Mouse (Mus musculus): ENCODE measurements around the gene Lrrc51. TPM values are rescaled to one million over a fixed set of nuclear protein-coding genes. Genes with fewer than 3 reads are reported as not detected.

The Lrrc51 gene
- total and polyA plus RNA-seq, 3 experiments: 13.6 to 30.8 TPM; not detected in 1

GRCm38 (mm10) chr7:101970821-101971461 lies 37.2 kb upstream of the Lrrc51 start:
- Histone ChIP-seq H3K27me3 (ENCODE audit: control insufficient read depth in 1 of 2, insufficient read depth in 2 of 2, low read length in 2 of 2) (no peaks in the 10 kb centered on the region), H3K36me3 (ENCODE audit: control insufficient read depth in 1 of 2, insufficient read depth in 2 of 2, low read length in 2 of 2) (peaks cover 4 to 12% of the 10 kb centered on the region in 2 experiments; a peak in 3 of 4 replicates), H3K4me3 (ENCODE audit: control insufficient read depth in 1 of 2, insufficient read depth in 1 of 2, low read depth in 2 of 2, low read length in 2 of 2) (peak overlapping the region; percentile 80 to 88), H3K27ac (ENCODE audit: control insufficient read depth, low read depth, low read length) (peak overlapping the region; percentile 91), H3K9ac (ENCODE audit: control insufficient read depth, low read depth, low read length, poor library complexity, severe bottlenecking) (peak overlapping the region; percentile 95), H3K9me3 (replicated peaks; ENCODE audit: insufficient read depth, low read length) (no peaks in the 10 kb centered on the region), H3K79me2 (ENCODE audit: control insufficient read depth, insufficient read depth, low read length, poor library complexity) (peaks cover 40% of the 10 kb centered on the region), H3K4me1 (ENCODE audit: control insufficient read depth in 1 of 2, insufficient read depth in 2 of 2, low read length in 2 of 2) (peaks cover 6 to 13% of the 10 kb centered on the region in 2 experiments; a peak in 3 of 4 replicates)
- peak; percentile 85 for DNase-seq (ENCODE audit: low read depth, low spot score)
- TF ChIP-seq MAZ (IDR thresholded peaks at IDR 0.05; ENCODE audit: low read depth, low read length) (peak; percentile 10; the same call in 1 of the 2 replicates), RCOR1 (IDR thresholded peaks at IDR 0.05; ENCODE audit: low read depth, low read length) (no peak), SIN3A (IDR thresholded peaks at IDR 0.05; ENCODE audit: low read length) (peak; percentile 11; the same call in 1 of the 2 replicates), ELF1 (IDR thresholded peaks at IDR 0.05; ENCODE audit: low read depth, low read length) (no peak), MXI1 (IDR thresholded peaks at IDR 0.05; ENCODE audit: low read depth, low read length) (peak; percentile 53; the same call in 1 of the 2 replicates), NRF1 (IDR thresholded peaks at IDR 0.05; ENCODE audit: insufficient read depth, low read depth, low read length, poor library complexity, severe bottlenecking) (peak; percentile 80)

GRCm38 (mm10) chr7:101970429-101970775 lies 36.7 kb upstream of the Lrrc51 start:
- DNase-seq (ENCODE audit: low read depth, low spot score): peak; percentile 93

GRCm38 (mm10) chr7:101969694-101970428 lies 36.2 kb upstream of the Lrrc51 start:
- Histone ChIP-seq H3K9ac (ENCODE audit: control insufficient read depth, low read depth, low read length, poor library complexity, severe bottlenecking) (peak overlapping the region; percentile 95), H3K4me1 (ENCODE audit: control insufficient read depth in 1 of 2, insufficient read depth in 2 of 2, low read length in 2 of 2) (peaks cover 13 to 14% of the 10 kb centered on the region in 2 experiments; a peak in 3 of 4 replicates), H3K36me3 (ENCODE audit: control insufficient read depth in 1 of 2, insufficient read depth in 2 of 2, low read length in 2 of 2) (peaks cover under 1 to 22% of the 10 kb centered on the region in 2 experiments; a peak in 3 of 4 replicates), H3K4me3 (ENCODE audit: control insufficient read depth in 1 of 2, insufficient read depth in 1 of 2, low read depth in 2 of 2, low read length in 2 of 2) (peak overlapping the region; percentile 80 to 88), H3K9me3 (replicated peaks; ENCODE audit: insufficient read depth, low read length) (no peaks in the 10 kb centered on the region), H3K27ac (ENCODE audit: control insufficient read depth, low read depth, low read length) (peak overlapping the region; percentile 92), H3K79me2 (ENCODE audit: control insufficient read depth, insufficient read depth, low read length, poor library complexity) (peaks cover 37% of the 10 kb centered on the region), H3K27me3 (ENCODE audit: control insufficient read depth in 1 of 2, insufficient read depth in 2 of 2, low read length in 2 of 2) (no peaks in the 10 kb centered on the region)
- DNase-seq (ENCODE audit: low read depth, low spot score): peak; percentile 89
- TF ChIP-seq KAT2A (conservative IDR thresholded peaks at IDR 0.05; ENCODE audit: low read depth, low read length) (no peak), USF2 (IDR thresholded peaks at IDR 0.05; ENCODE audit: borderline replicate concordance in 1 of 2, insufficient read depth in 1 of 2, low read depth in 1 of 2, low read length in 2 of 2) (no peak), USF1 (IDR thresholded peaks at IDR 0.05; ENCODE audit: low read depth, low read length) (no peak), E2F4 (IDR thresholded peaks at IDR 0.05; ENCODE audit: borderline replicate concordance, low read depth, low read length) (peak; percentile 53; the same call in 1 of the 2 replicates), TAL1 (IDR thresholded peaks at IDR 0.05; ENCODE audit: low read length) (no peak), MAFK (IDR thresholded peaks at IDR 0.05; ENCODE audit: borderline replicate concordance, low read depth, low read length) (no peak), MAX (IDR thresholded peaks at IDR 0.05; ENCODE audit: low read length) (no peak; the same call in 1 of the 2 replicates), MYB (IDR thresholded peaks at IDR 0.05; ENCODE audit: low read depth, low read length) (no peak), NRF1 (IDR thresholded peaks at IDR 0.05; ENCODE audit: insufficient read depth, low read depth, low read length, poor library complexity, severe bottlenecking) (peak; percentile 46), NELFE (IDR thresholded peaks at IDR 0.05; ENCODE audit: low read depth, low read length) (no peak), SMC3 (IDR thresholded peaks at IDR 0.05; ENCODE audit: low read depth, low read length) (no peak), MYC (IDR thresholded peaks at IDR 0.05; ENCODE audit: low read depth, low read length) (0 out of 2 replicates have a peak, but pooled peaks have one; percentile 24), ELF1 (IDR thresholded peaks at IDR 0.05; ENCODE audit: low read depth, low read length) (no peak), UBTF (IDR thresholded peaks at IDR 0.05; ENCODE audit: borderline replicate concordance, insufficient read depth, low read depth, low read length) (no peak)

More at GRCm38 (mm10) chr7:101970429-101970775, 36.7 kb upstream of the Lrrc51 start:
- H3K79me2 ChIP-seq (ENCODE audit: control insufficient read depth, insufficient read depth, low read length, poor library complexity): peaks cover 40% of the 10 kb centered on the region
- peaks cover 10 to 13% of the 10 kb centered on the region in 2 experiments; a peak in 3 of 4 replicates for H3K4me1 ChIP-seq (ENCODE audit: control insufficient read depth in 1 of 2, insufficient read depth in 2 of 2, low read length in 2 of 2)
- H3K27ac ChIP-seq (ENCODE audit: control insufficient read depth, low read depth, low read length): peak overlapping the region; percentile 92
- H3K9me3 ChIP-seq (replicated peaks; ENCODE audit: insufficient read depth, low read length): no peaks in the 10 kb centered on the region
- H3K4me3 ChIP-seq (ENCODE audit: control insufficient read depth in 1 of 2, insufficient read depth in 1 of 2, low read depth in 2 of 2, low read length in 2 of 2): peak overlapping the region; percentile 80 to 88
- H3K9ac ChIP-seq (ENCODE audit: control insufficient read depth, low read depth, low read length, poor library complexity, severe bottlenecking): peak overlapping the region; percentile 95
- no peaks in the 10 kb centered on the region for H3K27me3 ChIP-seq (ENCODE audit: control insufficient read depth in 1 of 2, insufficient read depth in 2 of 2, low read length in 2 of 2)
- TF ChIP-seq RAD21 (IDR thresholded peaks at IDR 0.05; ENCODE audit: low read depth, low read length) (no peak), MEF2A (IDR thresholded peaks at IDR 0.05; ENCODE audit: extremely low read depth, insufficient replicate concordance, low read depth, low read length, poor library complexity, severe bottlenecking) (no peak), HCFC1 (IDR thresholded peaks at IDR 0.05; ENCODE audit: low read depth, low read length) (peak; percentile 54; the same call in 1 of the 2 replicates), TCF12 (IDR thresholded peaks at IDR 0.05; ENCODE audit: low read depth, low read length) (0 out of 2 replicates have a peak, but pooled peaks have one; percentile 14), ETS1 (IDR thresholded peaks at IDR 0.05; ENCODE audit: low read depth, low read length) (peak; percentile 39; the same call in 1 of the 2 replicates), NRF1 (IDR thresholded peaks at IDR 0.05; ENCODE audit: insufficient read depth, low read depth, low read length, poor library complexity, severe bottlenecking) (0 out of 2 replicates have a peak, but pooled peaks have one; percentile 2), ZMIZ1 (IDR thresholded peaks at IDR 0.05; ENCODE audit: low read depth, low read length) (0 out of 2 replicates have a peak, but pooled peaks have one; percentile 9), MAZ (IDR thresholded peaks at IDR 0.05; ENCODE audit: low read depth, low read length) (peak; percentile 51; the same call in 1 of the 2 replicates)
- peaks cover 3 to 17% of the 10 kb centered on the region in 2 experiments; a peak in 3 of 4 replicates for H3K36me3 ChIP-seq (ENCODE audit: control insufficient read depth in 1 of 2, insufficient read depth in 2 of 2, low read length in 2 of 2)
